Mouse (Mus musculus) kidney, embryonic 16.5 days (tissue): ENCODE results near the gene Ncln. TPM values are rescaled to one million over a fixed set of nuclear protein-coding genes. Genes with fewer than 3 reads are reported as not detected.
A peak's percentile ranks its signal among the peaks of the same experiment; 100 is the strongest.

Experiments used
- ATAC-seq: fragments of 200-750 bp; cut with Nextera tagmentation; 2 replicates; pipeline ENCODE4 v1.8.0; 2017; ENCODE audit warnings: moderate TSS enrichment; ENCODE audit not compliant: low FRiP score, low TSS enrichment
- H3K27ac ChIP-seq: fragments of 300-500 bp; sonication (generic); 2 replicates; pipeline ENCODE4 v1.5.1; 2014; ENCODE audit warnings: low read length
- H3K27me3 ChIP-seq: fragments of 300-500 bp; sonication (generic); 2 replicates; pipeline ENCODE4 v1.6.1; 2014; ENCODE audit warnings: low read length, control low read depth, mixed read lengths; ENCODE audit not compliant: insufficient read depth
- H3K36me3 ChIP-seq: fragments of 300-500 bp; sonication (generic); 2 replicates; pipeline ENCODE4 v1.6.1; 2014; ENCODE audit warnings: low read length, control low read depth, mixed read lengths; ENCODE audit not compliant: insufficient read depth
- H3K4me1 ChIP-seq: fragments of 300-500 bp; sonication (generic); 2 replicates; pipeline ENCODE4 v1.6.1; 2014; ENCODE audit warnings: low read length, control low read depth, mixed read lengths; ENCODE audit not compliant: insufficient read depth
- H3K4me2 ChIP-seq: fragments of 300-500 bp; sonication (generic); replicated peaks from 2 replicates; pipeline ENCODE4 v1.6.1; 2014; ENCODE audit warnings: low read depth, low read length
- H3K4me3 ChIP-seq: fragments of 300-500 bp; sonication (generic); 2 replicates; pipeline ENCODE4 v1.5.1; 2014; ENCODE audit warnings: mild to moderate bottlenecking, low read length
- H3K9ac ChIP-seq: fragments of 300-500 bp; sonication (generic); replicated peaks from 2 replicates; pipeline ENCODE4 v1.6.1; 2014; ENCODE audit warnings: low read length
- H3K9me3 ChIP-seq: fragments of 300-500 bp; sonication (generic); 2 replicates; pipeline ENCODE4 v1.6.1; 2016; ENCODE audit warnings: low read length, control low read depth
- WGBS: fragments of 180-500 bp; shearing (Covaris S2); extraction: QIAGEN DNeasy Blood & Tissue Kit; methylation state at CpG from one replicate; pipeline ENCODE4 v1.1.7; 2014; 5-methylcytosine and 5-hydroxymethylcytosine counted together
- polyA plus RNA-seq: library from polyadenylated mRNA; unstranded; fragments of >200 nt; fragmentation: Nextera tagmentation; extraction: Ambion mirVana; gene quantifications from 2 replicates; pipeline ENCODE4 v1.2.1, GENCODE M21; 2015

The Ncln gene
- polyA plus RNA-seq, 1 experiment from 2014 or later = 112 TPM

DNA sequence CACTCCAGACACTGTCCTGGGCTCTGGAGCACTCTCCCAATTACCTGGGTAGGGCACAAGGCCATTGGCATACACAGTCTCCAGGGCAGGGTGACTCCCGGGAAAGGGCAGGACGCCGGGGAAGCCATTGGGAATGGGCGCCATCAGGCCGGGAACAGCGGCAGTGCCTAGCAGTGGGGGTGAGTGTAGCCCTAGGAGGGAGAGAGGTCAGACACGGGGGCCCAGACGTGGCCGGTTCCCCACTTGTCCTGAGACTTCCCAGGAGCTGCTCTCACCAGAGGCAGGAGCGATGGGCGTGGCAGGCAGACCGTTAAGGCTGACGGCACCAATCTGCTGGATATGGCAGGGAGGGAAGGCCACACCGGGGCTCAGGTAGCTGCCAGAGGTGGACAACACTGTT, 29.3 kb downstream of the Ncln start:
- H3K27ac ChIP-seq = no peak overlapping the region
- no peak for ATAC-seq
- no peak overlapping the region for H3K9ac ChIP-seq
- 47% methylated on average over 14 of the region's 14 CpGs for WGBS
- no peaks in the 10 kb centered on the region for H3K36me3 ChIP-seq
- H3K27me3 ChIP-seq = peaks cover 42% of the 10 kb centered on the region
- peaks cover 15% of the 10 kb centered on the region for H3K4me1 ChIP-seq
- H3K4me3 ChIP-seq = no peak overlapping the region
- H3K9me3 ChIP-seq = no peaks in the 10 kb centered on the region
- no peak overlapping the region for H3K4me2 ChIP-seq

DNA sequence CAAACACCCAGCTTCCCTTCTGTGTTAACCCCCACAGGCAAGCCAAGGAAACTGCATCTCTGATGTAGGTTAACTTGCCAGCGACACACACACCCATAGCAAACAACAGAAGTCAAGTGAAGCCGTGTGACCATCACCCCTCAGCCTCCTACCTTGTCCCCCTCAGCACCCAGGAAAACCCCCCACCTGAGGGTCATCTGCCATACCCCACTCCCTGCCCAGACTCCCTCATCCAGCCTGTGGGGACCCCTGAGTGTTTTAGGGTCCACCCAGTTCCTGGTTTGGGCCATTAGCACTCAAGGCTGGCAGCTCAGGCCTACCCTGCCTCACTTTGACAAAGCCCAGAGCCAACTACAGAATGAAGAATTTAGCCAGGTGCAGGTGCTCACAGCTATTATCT, 30.1 kb downstream of the Ncln start:
- Histone ChIP-seq H3K4me3 (no peak overlapping the region), H3K27ac (no peak overlapping the region), H3K4me2 (no peak overlapping the region), H3K27me3 (peaks cover 46% of the 10 kb centered on the region), H3K9me3 (no peaks in the 10 kb centered on the region), H3K36me3 (no peaks in the 10 kb centered on the region), H3K4me1 (peaks cover 16% of the 10 kb centered on the region), H3K9ac (no peak overlapping the region)
- WGBS = 76% methylated on average over 2 of the region's 2 CpGs
- no peak for ATAC-seq

DNA sequence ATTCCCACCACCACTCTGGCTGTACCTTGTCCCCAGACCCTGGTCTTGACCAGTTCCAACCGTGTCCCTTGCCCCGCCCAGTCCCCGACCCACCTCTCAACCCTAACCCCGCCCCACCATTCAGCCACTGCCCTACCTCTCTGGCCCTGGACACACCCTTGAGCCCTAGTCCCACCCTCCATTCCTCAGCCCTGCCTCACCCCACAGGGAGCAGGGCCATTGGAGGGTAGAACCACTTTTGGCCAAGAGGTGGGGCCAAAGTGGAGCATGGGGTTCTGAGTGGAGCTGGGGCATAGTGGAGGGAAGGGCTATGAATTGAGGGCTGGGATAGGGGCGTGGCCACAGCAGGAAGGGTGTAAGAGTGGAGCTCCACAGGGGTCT, 30.9 kb downstream of the Ncln start:
- Histone ChIP-seq H3K27ac (no peak overlapping the region), H3K4me3 (no peak overlapping the region), H3K9ac (no peak overlapping the region), H3K27me3 (peaks cover 53% of the 10 kb centered on the region), H3K9me3 (no peaks in the 10 kb centered on the region), H3K36me3 (no peaks in the 10 kb centered on the region), H3K4me1 (peaks cover 13% of the 10 kb centered on the region), H3K4me2 (no peak overlapping the region)
- 0% methylated on average over 5 of the region's 5 CpGs for WGBS
- peak; percentile 32 for ATAC-seq

DNA sequence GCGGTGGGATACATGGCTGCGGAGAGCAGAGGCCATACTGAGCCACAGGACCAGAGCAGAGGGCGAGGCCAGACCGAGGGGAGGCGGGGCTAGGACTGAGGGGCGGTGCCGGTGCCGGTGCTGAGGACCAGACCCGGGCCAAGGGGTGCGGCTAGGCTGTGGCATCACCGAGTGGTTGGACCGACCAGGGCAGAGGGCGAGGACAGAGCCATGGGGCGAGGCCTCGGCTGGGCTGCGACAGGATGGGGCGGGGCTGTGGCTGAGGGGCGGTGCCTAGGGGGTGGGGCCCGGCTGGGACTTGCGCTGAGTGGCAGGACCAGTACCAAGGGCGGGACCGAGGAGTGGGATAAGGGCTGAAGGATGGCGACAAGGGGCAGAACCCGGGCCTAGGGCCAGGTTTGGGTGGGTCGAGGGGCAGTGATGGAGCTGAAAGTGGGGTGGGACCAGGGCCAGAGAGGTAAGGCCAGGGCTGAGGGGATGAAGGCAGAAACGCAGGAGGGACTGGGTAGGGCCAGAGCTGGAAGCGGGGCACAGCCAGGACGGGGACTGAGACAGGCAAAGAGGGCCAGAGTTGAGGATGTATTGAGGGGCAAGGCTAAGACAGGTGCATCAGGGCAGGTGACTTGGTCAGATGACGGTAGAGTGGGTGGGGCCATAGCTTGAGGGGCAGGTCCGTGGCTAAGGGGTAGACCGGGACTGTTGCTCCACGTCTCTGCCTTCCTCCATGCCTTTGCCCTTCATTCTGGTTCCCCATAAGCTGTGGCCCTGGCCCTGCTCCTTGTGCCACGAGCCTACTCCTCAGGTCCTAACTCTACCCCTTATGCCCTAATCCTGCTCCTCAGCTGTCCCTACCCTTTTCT, 31.6 kb downstream of the Ncln start:
- H3K4me3 ChIP-seq = peak overlapping the region; percentile 44
- H3K27ac ChIP-seq = no peak overlapping the region
- no peaks in the 10 kb centered on the region for H3K36me3 ChIP-seq
- 3% methylated on average over 28 of the region's 33 CpGs for WGBS
- no peaks in the 10 kb centered on the region for H3K9me3 ChIP-seq
- H3K4me1 ChIP-seq = peaks cover 13% of the 10 kb centered on the region
- H3K27me3 ChIP-seq = peaks cover 59% of the 10 kb centered on the region
- H3K4me2 ChIP-seq = peak overlapping the region; percentile 59
- ATAC-seq = peak; percentile 80
- H3K9ac ChIP-seq = no peak overlapping the region

DNA sequence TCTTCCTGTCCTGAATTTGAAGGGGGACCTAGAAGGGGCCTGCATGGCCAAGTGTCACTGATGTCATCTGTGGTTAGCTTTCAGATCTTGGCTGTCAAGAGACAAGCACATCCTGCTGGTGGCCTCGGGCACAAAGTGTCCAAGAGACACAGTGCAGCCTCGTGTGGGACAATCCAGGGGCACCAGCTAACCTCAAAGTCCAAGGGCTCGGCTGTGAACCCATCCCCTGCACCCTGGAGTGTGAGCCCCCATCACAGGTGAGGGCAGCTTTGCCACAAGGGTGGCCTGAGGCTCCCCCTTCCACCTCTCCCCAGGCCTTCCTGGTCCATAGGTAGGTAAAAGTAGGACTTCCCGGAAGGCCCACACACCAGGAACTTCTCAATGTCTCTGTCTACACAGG, 32.7 kb downstream of the Ncln start:
- no peaks in the 10 kb centered on the region for H3K36me3 ChIP-seq
- H3K4me2 ChIP-seq = no peak overlapping the region
- H3K27ac ChIP-seq = no peak overlapping the region
- no peak for ATAC-seq
- 66% methylated on average over 4 of the region's 4 CpGs for WGBS
- H3K4me1 ChIP-seq = peaks cover 13% of the 10 kb centered on the region
- no peak overlapping the region for H3K9ac ChIP-seq
- no peaks in the 10 kb centered on the region for H3K9me3 ChIP-seq
- H3K4me3 ChIP-seq = no peak overlapping the region
- peaks cover 68% of the 10 kb centered on the region for H3K27me3 ChIP-seq

DNA sequence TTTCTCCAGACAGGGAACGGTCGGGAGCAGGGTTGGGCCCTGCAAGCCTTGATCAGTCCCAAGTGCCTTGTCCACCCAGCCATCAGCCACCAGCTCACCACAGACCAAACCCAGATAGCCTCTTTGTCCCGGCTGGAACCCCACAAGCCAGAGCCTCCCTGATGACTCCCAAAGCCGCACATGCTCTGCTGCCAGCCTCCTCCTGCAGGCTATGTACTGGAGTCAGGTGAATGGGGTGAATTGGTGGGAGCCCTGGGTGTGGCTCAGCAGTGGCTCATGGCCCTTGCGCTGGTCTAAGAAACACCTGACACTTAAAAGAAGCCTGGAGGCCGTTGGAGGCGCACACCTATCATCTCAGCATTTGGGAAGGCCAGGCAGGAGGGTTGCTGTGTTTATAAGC, 33.3 kb downstream of the Ncln start:
- 83% methylated on average over 7 of the region's 7 CpGs for WGBS
- Histone ChIP-seq H3K4me1 (peaks cover 13% of the 10 kb centered on the region), H3K9me3 (no peaks in the 10 kb centered on the region), H3K36me3 (no peaks in the 10 kb centered on the region), H3K27me3 (peaks cover 73% of the 10 kb centered on the region), H3K27ac (no peak overlapping the region), H3K4me3 (no peak overlapping the region), H3K4me2 (no peak overlapping the region), H3K9ac (no peak overlapping the region)
- ATAC-seq = no peak

DNA sequence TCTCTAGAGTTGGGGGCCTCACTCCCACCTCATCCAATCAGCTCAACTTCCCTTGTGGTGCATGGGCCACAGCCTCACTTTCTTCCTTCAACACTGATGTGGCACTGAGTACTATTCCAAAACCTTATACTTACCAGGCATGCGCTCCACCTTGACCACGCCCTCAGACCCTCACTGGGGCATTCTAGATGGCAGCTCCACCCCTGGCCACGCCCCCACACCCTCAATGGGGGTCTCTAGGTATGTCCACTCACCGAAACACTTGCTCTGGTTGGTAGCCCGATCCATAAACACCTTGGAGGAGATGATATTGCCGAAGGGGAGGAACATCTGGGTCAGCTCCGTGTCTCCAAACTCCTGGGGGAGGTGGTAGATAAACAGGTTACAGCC, 33.8 kb downstream of the Ncln start:
- Histone ChIP-seq H3K4me2 (no peak overlapping the region), H3K9me3 (no peaks in the 10 kb centered on the region), H3K4me3 (0 out of 2 replicates have a peak overlapping the region, but pooled peaks have one; percentile 18), H3K27ac (no peak overlapping the region), H3K27me3 (peaks cover 78% of the 10 kb centered on the region), H3K9ac (no peak overlapping the region), H3K36me3 (no peaks in the 10 kb centered on the region), H3K4me1 (peaks cover 13% of the 10 kb centered on the region)
- no peak for ATAC-seq
- WGBS = 39% methylated on average over 7 of the region's 7 CpGs

DNA sequence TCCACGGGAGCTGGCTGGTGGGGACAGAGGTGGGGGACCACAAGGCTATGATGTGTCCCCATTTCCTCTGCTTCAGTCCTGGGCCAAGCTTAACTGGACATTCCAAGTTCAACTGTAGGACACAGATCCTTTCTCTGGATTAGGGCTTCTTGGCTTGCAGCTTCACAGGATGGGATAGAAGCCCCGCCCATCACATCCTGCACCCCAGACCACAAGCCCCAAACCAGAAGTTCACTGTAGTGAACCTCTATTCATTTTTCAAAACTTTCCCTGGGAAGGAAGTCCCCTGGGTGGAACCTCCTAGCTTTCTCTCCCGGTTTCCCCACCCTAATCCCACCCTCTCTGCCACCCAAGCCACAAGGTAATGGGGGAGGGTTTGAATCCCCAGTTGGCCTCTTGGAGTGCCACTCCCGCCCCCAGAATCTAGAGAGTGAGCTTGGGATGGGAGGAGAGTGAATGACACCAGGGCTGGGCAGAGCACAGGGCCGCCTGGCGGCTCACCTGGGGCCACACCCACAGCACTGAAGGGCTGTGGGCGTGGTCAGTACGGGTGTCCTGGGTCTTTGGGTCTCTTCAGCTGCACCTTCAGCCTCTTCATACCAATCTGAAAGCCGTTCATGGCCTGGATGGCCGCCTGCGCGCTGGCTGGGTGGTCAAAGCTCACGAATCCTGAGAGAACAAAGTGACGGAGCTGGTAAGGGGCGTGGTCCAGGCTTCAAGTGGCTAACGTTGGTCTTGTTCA, 34.3 kb downstream of the Ncln start:
- peaks cover 84% of the 10 kb centered on the region for H3K27me3 ChIP-seq
- no peak for ATAC-seq
- no peak overlapping the region for H3K27ac ChIP-seq
- no peaks in the 10 kb centered on the region for H3K36me3 ChIP-seq
- WGBS = 6% methylated on average over 16 of the region's 16 CpGs
- H3K4me1 ChIP-seq = peaks cover 13% of the 10 kb centered on the region
- H3K9ac ChIP-seq = no peak overlapping the region
- 0 out of 2 replicates have a peak overlapping the region, but pooled peaks have one; percentile 18 for H3K4me3 ChIP-seq
- H3K9me3 ChIP-seq = no peaks in the 10 kb centered on the region
- H3K4me2 ChIP-seq = peak overlapping the region; percentile 7; the same call in 1 of the 2 replicates

DNA sequence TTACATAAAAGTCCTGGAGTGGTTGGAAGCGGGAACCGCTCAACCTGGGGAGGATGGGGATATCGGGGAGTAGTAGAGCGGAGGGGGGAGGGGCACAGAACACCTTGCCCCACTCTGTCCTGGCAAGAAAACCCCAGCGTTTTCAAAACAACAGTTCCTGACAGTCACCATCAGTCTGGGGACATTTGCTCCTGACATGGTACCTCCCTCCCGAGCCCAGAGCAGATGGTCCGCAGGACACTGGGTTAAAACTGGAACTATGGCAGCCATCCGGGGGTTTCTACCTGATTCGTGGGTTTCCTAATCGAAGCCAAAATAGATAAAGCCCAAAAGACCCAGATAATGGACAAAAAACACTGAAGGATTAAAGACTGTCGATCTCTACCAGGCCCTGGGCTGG, 35.2 kb downstream of the Ncln start:
- Histone ChIP-seq H3K4me3 (no peak overlapping the region), H3K4me1 (peaks cover 13% of the 10 kb centered on the region), H3K9me3 (no peaks in the 10 kb centered on the region), H3K4me2 (no peak overlapping the region), H3K27ac (no peak overlapping the region), H3K36me3 (no peaks in the 10 kb centered on the region), H3K9ac (no peak overlapping the region), H3K27me3 (peaks cover 91% of the 10 kb centered on the region)
- 40% methylated on average over 11 of the region's 11 CpGs for WGBS
- no peak for ATAC-seq

DNA sequence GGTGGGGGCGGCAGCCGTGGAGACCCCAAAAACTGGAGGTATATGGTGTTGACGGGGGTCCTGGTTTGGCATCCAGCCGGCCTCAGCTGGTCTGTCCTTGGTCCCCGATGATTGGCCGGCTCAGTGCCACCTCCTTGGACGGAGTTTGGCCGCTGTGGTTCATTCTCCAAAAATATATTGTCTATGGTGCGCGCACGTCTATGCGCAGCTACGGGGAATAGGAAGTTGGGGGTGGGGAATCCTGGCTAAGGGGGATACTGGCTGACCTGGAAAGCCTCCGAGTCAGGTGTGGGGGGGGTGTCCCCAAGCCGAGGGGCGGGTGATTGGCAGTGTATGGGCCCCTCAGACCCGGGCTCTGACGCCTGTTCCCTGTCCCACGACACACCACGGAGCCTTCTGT, 35.7 kb downstream of the Ncln start:
- H3K9me3 ChIP-seq = no peaks in the 10 kb centered on the region
- no peak for ATAC-seq
- WGBS = 29% methylated on average over 20 of the region's 20 CpGs
- H3K9ac ChIP-seq = no peak overlapping the region
- H3K4me2 ChIP-seq = no peak overlapping the region
- no peak overlapping the region for H3K4me3 ChIP-seq
- H3K36me3 ChIP-seq = no peaks in the 10 kb centered on the region
- no peak overlapping the region for H3K27ac ChIP-seq
- peaks cover 13% of the 10 kb centered on the region for H3K4me1 ChIP-seq
- peaks cover 94% of the 10 kb centered on the region for H3K27me3 ChIP-seq
